Mouse (Mus musculus) hindbrain, embryonic 16.5 days (tissue): ENCODE measurements around the gene Soat2. TPM values are rescaled to one million over a fixed set of nuclear protein-coding genes. Genes with fewer than 3 reads are reported as not detected.
A peak's percentile ranks its signal among the peaks of the same experiment; 100 is the strongest.

Experiments
- ATAC-seq: fragments of 200-750 bp; cut with Nextera tagmentation; 2 replicates; pipeline ENCODE4 v1.8.0; 2017; ENCODE audit warnings: moderate TSS enrichment, moderate library complexity
- H3K27ac ChIP-seq: fragments of 300-500 bp; sonication (generic); 2 replicates; pipeline ENCODE4 v1.5.1; 2014; ENCODE audit warnings: low read depth, mild to moderate bottlenecking, control low read depth, low read length, moderate library complexity
- H3K27me3 ChIP-seq: fragments of 300-500 bp; sonication (generic); replicated peaks from 2 replicates; pipeline ENCODE4 v1.6.1; 2014; ENCODE audit warnings: low read length; ENCODE audit not compliant: control insufficient read depth, insufficient read depth
- H3K36me3 ChIP-seq: fragments of 300-500 bp; sonication (generic); 2 replicates; pipeline ENCODE4 v1.6.1; 2014; ENCODE audit warnings: mild to moderate bottlenecking, low read length, moderate library complexity, mixed read lengths; ENCODE audit not compliant: control insufficient read depth, insufficient read depth
- H3K4me1 ChIP-seq: fragments of 300-500 bp; sonication (generic); 2 replicates; pipeline ENCODE4 v1.6.1; 2014; ENCODE audit warnings: low read depth, low read length; ENCODE audit not compliant: control insufficient read depth, insufficient read depth
- H3K4me2 ChIP-seq: fragments of 300-500 bp; sonication (generic); 2 replicates; pipeline ENCODE4 v1.6.1; 2014; ENCODE audit warnings: mild to moderate bottlenecking, low read length, control low read depth, moderate library complexity
- H3K4me3 ChIP-seq: fragments of 300-500 bp; sonication (generic); 2 replicates; pipeline ENCODE4 v1.5.1; 2014; ENCODE audit warnings: mild to moderate bottlenecking, low read length, control low read depth, moderate library complexity
- H3K9ac ChIP-seq: fragments of 300-500 bp; sonication (generic); 2 replicates; pipeline ENCODE4 v1.6.1; 2014; ENCODE audit warnings: low read depth, mild to moderate bottlenecking, control low read depth, low read length, moderate library complexity
- H3K9me3 ChIP-seq: fragments of 300-500 bp; sonication (generic); 2 replicates; pipeline ENCODE4 v1.6.1; 2014; ENCODE audit warnings: mild to moderate bottlenecking, low read length, moderate library complexity; ENCODE audit not compliant: control insufficient read depth
- WGBS: fragments of 180-500 bp; shearing (Covaris S2); extraction: QIAGEN DNeasy Blood & Tissue Kit; methylation state at CpG from one replicate; pipeline ENCODE4 v1.1.7; 2014; 5-methylcytosine and 5-hydroxymethylcytosine counted together
- polyA plus RNA-seq: library from polyadenylated mRNA; unstranded; fragments of >200 nt; fragmentation: Nextera tagmentation; extraction: Ambion mirVana; gene quantifications from 2 replicates; pipeline ENCODE4 v1.2.1, GENCODE M21; 2015

Gene Soat2
- polyA plus RNA-seq, 1 experiment from 2014 or later, result not detected

DNA sequence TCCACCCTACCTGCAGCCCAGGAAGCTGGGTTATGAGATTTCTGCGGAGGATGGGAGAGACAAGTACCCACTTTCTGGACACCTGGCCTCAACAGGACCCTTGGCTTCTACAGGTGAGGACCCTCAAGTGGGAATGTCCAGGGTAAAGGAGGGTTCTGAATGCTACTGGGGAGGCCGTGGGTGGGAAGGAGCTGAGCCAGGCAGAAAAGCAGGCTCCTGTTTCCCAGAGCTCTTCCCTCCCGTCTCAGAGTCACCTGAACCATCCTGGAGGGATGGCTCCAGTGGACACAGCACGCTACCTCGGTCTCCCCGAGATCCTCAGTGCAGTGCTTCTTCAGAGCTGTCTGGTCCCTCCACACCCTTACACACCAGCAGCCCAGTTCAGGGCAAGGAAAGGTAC, 38.1 kb upstream of the Soat2 start:
- no peak overlapping the region for H3K27ac ChIP-seq
- H3K27me3 ChIP-seq, result peaks cover 3% of the 10 kb centered on the region
- H3K4me1 ChIP-seq, result peaks cover 23% of the 10 kb centered on the region
- H3K9ac ChIP-seq, result no peak overlapping the region
- peaks cover 9% of the 10 kb centered on the region; the same call in 1 of the 2 replicates for H3K36me3 ChIP-seq
- no peak for ATAC-seq
- H3K4me3 ChIP-seq, result no peak overlapping the region
- H3K9me3 ChIP-seq, result no peaks in the 10 kb centered on the region
- WGBS, result 94% methylated on average over 6 of the region's 6 CpGs
- no peak overlapping the region for H3K4me2 ChIP-seq

DNA sequence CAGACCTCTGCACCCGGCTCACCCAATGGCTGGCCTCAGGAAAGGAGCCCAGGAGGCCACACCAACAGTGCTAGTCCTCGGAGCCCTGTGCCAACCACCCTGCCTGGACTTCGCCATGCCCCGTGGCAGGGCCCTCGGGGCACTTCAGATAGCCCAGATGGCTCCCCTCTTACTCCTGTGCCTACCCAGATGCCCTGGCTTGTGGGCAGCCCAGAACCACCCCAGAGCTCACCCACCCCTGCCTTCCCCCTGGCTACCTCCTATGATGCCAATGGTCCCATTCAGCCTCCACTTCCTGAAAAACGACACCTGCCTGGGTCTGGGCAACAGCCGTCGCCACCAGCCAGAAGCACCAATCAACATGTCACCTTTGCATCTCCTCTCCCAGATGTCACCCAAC, 37.5 kb upstream of the Soat2 start:
- Histone ChIP-seq H3K27me3 (peaks cover 1% of the 10 kb centered on the region), H3K36me3 (peaks cover 12% of the 10 kb centered on the region; the same call in 1 of the 2 replicates), H3K4me2 (no peak overlapping the region), H3K27ac (no peak overlapping the region), H3K9ac (no peak overlapping the region), H3K4me1 (peaks cover 23% of the 10 kb centered on the region), H3K4me3 (no peak overlapping the region), H3K9me3 (no peaks in the 10 kb centered on the region)
- 84% methylated on average over 8 of the region's 8 CpGs for WGBS
- ATAC-seq, result no peak

DNA sequence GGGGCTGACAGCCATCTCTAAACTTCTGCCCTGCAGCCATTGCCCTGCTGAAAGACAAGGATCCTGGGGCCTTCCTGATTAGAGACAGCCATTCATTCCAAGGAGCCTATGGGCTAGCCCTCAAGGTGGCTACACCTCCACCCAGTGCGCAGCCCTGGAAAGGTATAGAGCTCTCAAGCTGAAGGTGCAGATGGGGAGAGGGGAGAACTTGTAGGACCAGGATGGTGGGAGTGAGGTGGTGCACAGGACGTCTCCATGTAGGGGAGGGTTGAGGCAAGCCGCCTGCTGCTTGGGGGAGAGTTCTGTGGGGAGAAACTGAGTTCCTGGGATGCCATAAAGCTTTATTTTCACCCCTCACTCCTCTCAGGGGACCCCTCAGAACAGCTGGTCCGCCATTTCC, 36.7 kb upstream of the Soat2 start:
- no peak overlapping the region for H3K4me2 ChIP-seq
- ATAC-seq, result no peak
- H3K4me1 ChIP-seq, result peaks cover 21% of the 10 kb centered on the region
- H3K36me3 ChIP-seq, result peaks cover 12% of the 10 kb centered on the region; the same call in 1 of the 2 replicates
- 79% methylated on average over 4 of the region's 4 CpGs for whole genome bisulfite sequencing
- no peak overlapping the region for H3K4me3 ChIP-seq
- H3K27me3 ChIP-seq, result no peaks in the 10 kb centered on the region
- no peaks in the 10 kb centered on the region for H3K9me3 ChIP-seq
- H3K9ac ChIP-seq, result no peak overlapping the region
- H3K27ac ChIP-seq, result no peak overlapping the region

DNA sequence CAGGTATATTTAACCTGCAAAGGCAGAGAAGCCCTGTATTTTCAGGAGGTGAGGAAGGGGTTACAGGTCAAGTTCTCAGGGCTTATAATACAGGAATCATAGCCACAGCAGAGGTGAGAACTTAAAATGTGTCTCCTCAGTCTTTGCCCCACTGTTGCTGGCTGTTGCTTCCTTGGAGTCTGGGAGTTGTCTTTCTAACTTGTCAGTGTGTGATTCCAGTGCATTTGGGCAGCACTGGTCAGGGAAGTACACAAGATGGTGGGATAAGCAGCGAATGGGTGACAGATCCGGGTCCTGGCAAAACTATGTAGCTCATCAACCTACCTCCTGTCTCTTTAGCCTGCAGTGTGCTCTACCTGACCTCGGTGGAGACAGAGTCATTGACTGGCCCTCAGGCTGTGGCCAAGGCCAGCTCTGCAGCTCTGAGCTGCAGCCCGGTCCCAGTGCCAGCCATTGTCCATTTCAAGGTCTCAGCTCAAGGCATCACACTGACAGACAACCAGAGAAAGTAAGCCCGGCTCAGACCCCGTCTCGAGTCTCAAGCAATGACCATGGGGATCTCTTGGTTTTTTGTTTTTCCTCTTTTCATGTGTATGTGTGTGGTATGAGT, 35.6 kb upstream of the Soat2 start:
- Histone ChIP-seq H3K27ac (no peak overlapping the region), H3K27me3 (no peaks in the 10 kb centered on the region), H3K36me3 (peaks cover 12% of the 10 kb centered on the region; the same call in 1 of the 2 replicates), H3K9me3 (no peaks in the 10 kb centered on the region), H3K4me1 (peaks cover 18% of the 10 kb centered on the region), H3K4me2 (no peak overlapping the region), H3K9ac (no peak overlapping the region), H3K4me3 (no peak overlapping the region)
- ATAC-seq, result no peak
- 86% methylated on average over 7 of the region's 7 CpGs for WGBS

DNA sequence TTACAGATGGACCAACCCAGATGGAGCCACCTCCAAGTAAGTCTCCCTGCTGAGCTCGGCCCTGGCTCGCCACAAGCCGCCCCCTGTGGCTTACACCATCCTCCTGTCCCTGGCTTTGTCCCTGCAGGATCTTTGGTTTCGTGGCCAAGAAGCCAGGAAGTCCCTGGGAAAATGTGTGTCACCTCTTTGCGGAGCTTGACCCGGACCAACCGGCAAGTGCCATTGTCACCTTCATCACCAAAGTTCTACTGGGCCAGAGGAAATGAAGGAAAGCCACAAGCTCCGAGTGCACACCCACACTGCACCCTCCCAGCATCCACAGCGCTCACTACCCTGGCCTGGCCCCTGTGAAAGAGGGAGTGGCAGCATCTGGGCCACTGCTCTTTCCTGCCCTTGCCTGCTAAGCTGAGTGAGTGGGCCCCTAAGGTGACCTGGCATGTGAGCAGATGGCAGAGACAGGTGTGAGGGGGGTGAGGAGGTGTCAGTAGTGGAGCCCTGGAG, 34.5 kb upstream of the Soat2 start:
- ATAC-seq, result no peak
- H3K9me3 ChIP-seq, result no peaks in the 10 kb centered on the region
- no peaks in the 10 kb centered on the region for H3K27me3 ChIP-seq
- H3K4me3 ChIP-seq, result no peak overlapping the region
- peak overlapping the region; percentile 63 for H3K27ac ChIP-seq
- no peak overlapping the region for H3K4me2 ChIP-seq
- WGBS, result 58% methylated on average over 9 of the region's 9 CpGs
- H3K9ac ChIP-seq, result 0 out of 2 replicates have a peak overlapping the region, but pooled peaks have one; percentile 16
- H3K4me1 ChIP-seq, result peaks cover 18% of the 10 kb centered on the region
- H3K36me3 ChIP-seq, result peaks cover 12% of the 10 kb centered on the region; the same call in 1 of the 2 replicates

DNA sequence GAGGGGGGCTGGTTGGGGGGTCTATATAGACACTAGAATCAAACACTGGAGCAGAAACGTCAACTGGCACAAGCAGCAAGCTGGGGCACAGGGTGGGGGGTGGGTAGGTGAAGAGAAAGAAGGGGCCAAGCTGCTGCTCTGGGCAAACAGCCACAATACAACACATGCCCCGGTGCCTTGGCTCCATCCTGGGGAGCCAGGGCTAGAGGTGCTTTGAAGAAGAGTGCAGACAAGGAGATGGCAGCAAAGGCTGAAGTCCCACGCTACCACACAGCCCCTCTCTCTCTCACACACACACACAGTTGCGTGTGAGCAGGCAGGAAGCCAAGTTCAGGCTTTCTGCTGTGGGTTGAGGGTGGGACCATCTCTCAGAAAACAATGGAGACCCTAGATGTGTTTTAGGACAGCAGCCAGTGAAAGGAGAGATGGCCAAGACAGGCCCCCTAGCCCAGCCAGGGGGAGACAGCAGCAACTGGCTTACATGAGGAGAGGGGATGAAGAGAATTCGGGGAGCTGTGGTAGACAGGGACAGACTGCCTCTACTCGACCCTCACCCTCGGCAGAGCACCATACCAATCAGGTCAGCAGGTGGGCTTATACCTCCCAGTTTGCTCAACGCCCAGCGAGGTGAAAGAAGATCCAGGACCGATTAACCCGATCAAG, 33.4 kb upstream of the Soat2 start:
- H3K27ac ChIP-seq, result peak overlapping the region; percentile 63
- H3K4me3 ChIP-seq, result no peak overlapping the region
- peak; percentile 88 for ATAC-seq
- no peaks in the 10 kb centered on the region for H3K9me3 ChIP-seq
- H3K9ac ChIP-seq, result no peak overlapping the region
- H3K4me1 ChIP-seq, result peaks cover 18% of the 10 kb centered on the region
- 54% methylated on average over 11 of the region's 11 CpGs for WGBS
- peaks cover 17% of the 10 kb centered on the region for H3K36me3 ChIP-seq
- H3K4me2 ChIP-seq, result no peak overlapping the region; the same call in 1 of the 2 replicates
- no peaks in the 10 kb centered on the region for H3K27me3 ChIP-seq

DNA sequence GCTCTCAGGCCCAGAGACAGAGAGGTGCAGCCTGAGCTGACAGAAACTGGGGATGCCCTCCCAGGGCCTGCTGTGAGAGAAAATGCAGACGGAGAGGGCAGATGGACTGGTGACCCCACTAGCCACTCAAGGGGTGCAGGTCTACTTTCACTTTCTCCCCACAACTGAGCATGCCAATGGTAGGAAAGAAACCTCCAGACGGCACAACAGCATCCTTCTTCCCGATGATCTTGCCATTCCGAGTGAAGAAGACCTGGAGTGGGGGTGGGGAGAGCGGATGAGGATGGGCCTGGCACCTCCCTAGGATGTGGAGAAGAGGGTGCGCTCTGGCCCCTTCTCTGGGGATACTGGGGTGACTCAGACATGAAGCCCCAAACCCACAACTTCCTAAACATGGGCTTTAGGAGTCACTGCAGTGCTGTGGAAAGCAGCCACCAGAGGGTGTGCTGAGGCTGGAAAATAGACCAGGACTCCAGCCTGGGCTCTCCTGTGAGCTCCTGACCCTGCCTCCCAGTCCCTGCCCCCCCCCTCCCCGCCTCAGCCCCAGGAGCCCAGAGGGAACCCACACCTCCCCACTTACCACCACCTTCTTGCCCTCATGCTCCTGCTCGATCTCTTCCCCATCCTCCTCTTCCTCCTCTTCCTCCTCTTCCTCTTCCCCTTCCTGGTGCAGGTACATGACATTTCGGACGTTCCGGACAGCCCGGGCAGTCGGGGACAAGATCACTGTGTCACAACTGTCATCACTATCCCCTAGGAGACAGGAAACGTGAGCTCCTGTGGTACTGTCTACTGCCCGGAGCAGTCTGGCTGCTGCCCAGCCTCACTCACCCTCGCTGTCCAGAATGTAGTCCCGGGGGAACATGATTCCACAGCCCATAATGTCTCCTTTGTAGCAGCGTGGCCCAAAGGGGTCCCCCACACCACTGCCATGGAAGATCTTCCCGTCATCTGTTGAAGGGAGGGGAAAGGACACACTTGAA, 32.6 kb upstream of the Soat2 start:
- Histone ChIP-seq H3K4me1 (peaks cover 18% of the 10 kb centered on the region), H3K4me2 (no peak overlapping the region; the same call in 1 of the 2 replicates), H3K27me3 (no peaks in the 10 kb centered on the region), H3K36me3 (peaks cover 19% of the 10 kb centered on the region), H3K4me3 (no peak overlapping the region), H3K27ac (peak overlapping the region; percentile 63), H3K9ac (no peak overlapping the region), H3K9me3 (no peaks in the 10 kb centered on the region)
- ATAC-seq, result peak; percentile 26; the same call in 1 of the 2 replicates
- WGBS, result 61% methylated on average over 18 of the region's 19 CpGs

DNA sequence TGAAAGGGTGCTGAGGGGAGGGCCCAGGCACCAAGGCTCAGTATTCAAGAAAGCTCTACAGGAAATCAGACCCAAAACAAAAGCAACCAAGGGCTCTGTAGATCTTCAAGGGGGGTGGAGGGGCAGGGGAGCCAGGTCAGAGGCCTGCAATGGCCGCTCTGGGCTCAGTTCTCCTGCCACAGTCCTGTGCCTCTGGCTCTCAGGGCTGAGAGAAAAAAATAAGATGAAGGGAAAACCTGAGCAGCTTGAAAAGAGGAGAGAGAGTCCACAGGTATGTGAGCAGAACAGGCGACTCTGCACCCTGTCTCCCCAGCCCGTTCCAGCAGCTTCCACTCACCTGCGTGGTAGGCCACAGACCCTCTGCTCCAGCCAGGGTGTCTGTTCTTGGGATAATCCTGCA, 31.7 kb upstream of the Soat2 start:
- Histone ChIP-seq H3K27ac (no peak overlapping the region), H3K36me3 (peaks cover 19% of the 10 kb centered on the region)

More for the DNA sequence above, 31.7 kb upstream of the Soat2 start:
- WGBS, result 87% methylated on average over 4 of the region's 4 CpGs
- no peaks in the 10 kb centered on the region for H3K9me3 ChIP-seq
- no peaks in the 10 kb centered on the region for H3K27me3 ChIP-seq
- no peak overlapping the region for H3K9ac ChIP-seq
- no peak overlapping the region for H3K4me2 ChIP-seq
- H3K4me1 ChIP-seq, result peaks cover 18% of the 10 kb centered on the region
- ATAC-seq, result no peak
- no peak overlapping the region for H3K4me3 ChIP-seq
